Comparison of ENCODE assay signal across 22 mouse cellular contexts in genomic region chr15:32260942-32261341, GRCm38 (mm10). TPM values are rescaled to one million over a fixed set of nuclear protein-coding genes. Genes with fewer than 3 reads are reported as not detected.
DNase-seq lines count a peak whose midpoint lies in the region; ATAC-seq and TF ChIP-seq lines count a peak whose summit lies in the region.
"Had no signal": no experiment of that assay in that cellular context is flagged by ENCODE, and none has a peak within 500 bp of the region (broad histone marks: within the 10 kb centered on the region; RNA-seq: fewer than 3 reads in every experiment).

No protein-coding gene starts in this region.

- H3K9ac ChIP-seq in forebrain, embryonic 13.5 days, result no peak overlapping the region
- H3K9ac ChIP-seq in forebrain, postnatal 0 days, result no peak overlapping the region
- H3K9ac ChIP-seq in midbrain, embryonic 12.5 days (replicated peaks), result no peak overlapping the region
- H3K9ac ChIP-seq in midbrain, embryonic 14.5 days (replicated peaks; ENCODE audit: low read length), result no peak overlapping the region
- no peak overlapping the region for H3K9ac ChIP-seq in embryonic facial prominence, embryonic 11.5 days (replicated peaks; ENCODE audit: low read length)
- H3K9ac ChIP-seq: heart, embryonic 13.5 days; liver, postnatal 0 days had no signal

- ATAC-seq in forebrain, embryonic 13.5 days, result 0 out of 2 replicates have a peak, but pooled peaks have one; percentile 25
- no peak for ATAC-seq in forebrain, postnatal 0 days
- peak; percentile 35; the same call in 1 of the 2 replicates for ATAC-seq in midbrain, embryonic 12.5 days (ENCODE audit: low FRiP score, low read depth)
- no peak for ATAC-seq in midbrain, embryonic 14.5 days (ENCODE audit: low FRiP score, low TSS enrichment)
- peak; percentile 57; the same call in 1 of the 2 replicates for ATAC-seq in embryonic facial prominence, embryonic 11.5 days (replicated peaks; ENCODE audit: insufficient number of reproducible peaks, low FRiP score, low TSS enrichment, low read depth)
- ATAC-seq: forebrain, embryonic 14.5 days; inflammation-experienced regulatory T-cells, adult 6 months; liver, postnatal 0 days had no signal

- intact Hi-C loops in left cerebral cortex, postnatal 14 days (cut with DNase I), result no loop called here

- H3K27me3 ChIP-seq in forebrain, embryonic 13.5 days, result no peaks in the 10 kb centered on the region
- H3K27me3 ChIP-seq in forebrain, postnatal 0 days (ENCODE audit: insufficient read depth, low read length), result no peaks in the 10 kb centered on the region
- H3K27me3 ChIP-seq in midbrain, embryonic 12.5 days, result no peaks in the 10 kb centered on the region
- no peaks in the 10 kb centered on the region for H3K27me3 ChIP-seq in midbrain, embryonic 14.5 days (ENCODE audit: control insufficient read depth, insufficient read depth, low read length)
- no peaks in the 10 kb centered on the region for H3K27me3 ChIP-seq in embryonic facial prominence, embryonic 11.5 days (ENCODE audit: control insufficient read depth, insufficient read depth, low read length)
- H3K27me3 ChIP-seq: heart, embryonic 13.5 days had no signal

- no peak overlapping the region for H3K27ac ChIP-seq in forebrain, embryonic 13.5 days
- no peak overlapping the region for H3K27ac ChIP-seq in forebrain, postnatal 0 days (ENCODE audit: low read depth, low read length)
- H3K27ac ChIP-seq in midbrain, embryonic 12.5 days (replicated peaks), result no peak overlapping the region
- H3K27ac ChIP-seq in midbrain, embryonic 14.5 days (replicated peaks; ENCODE audit: low read depth, low read length), result no peak overlapping the region
- H3K27ac ChIP-seq in embryonic facial prominence, embryonic 11.5 days (replicated peaks; ENCODE audit: low read depth, low read length), result no peak overlapping the region
- H3K27ac ChIP-seq: heart, embryonic 13.5 days; macrophage had no signal

- peaks cover 44% of the 10 kb centered on the region for H3K4me1 ChIP-seq in forebrain, embryonic 13.5 days
- H3K4me1 ChIP-seq in forebrain, postnatal 0 days (ENCODE audit: insufficient read depth), result no peaks in the 10 kb centered on the region
- peaks cover 14% of the 10 kb centered on the region for H3K4me1 ChIP-seq in midbrain, embryonic 12.5 days
- H3K4me1 ChIP-seq in midbrain, embryonic 14.5 days (ENCODE audit: control insufficient read depth, insufficient read depth, low read length), result peaks cover 16% of the 10 kb centered on the region
- H3K4me1 ChIP-seq in embryonic facial prominence, embryonic 11.5 days (ENCODE audit: control insufficient read depth, insufficient read depth, low read length), result peaks cover 4% of the 10 kb centered on the region; the same call in 1 of the 2 replicates

- no peak overlapping the region for H3K4me2 ChIP-seq in forebrain, embryonic 13.5 days
- no peak overlapping the region for H3K4me2 ChIP-seq in forebrain, postnatal 0 days (ENCODE audit: low read depth)
- H3K4me2 ChIP-seq in midbrain, embryonic 12.5 days (replicated peaks), result no peak overlapping the region
- no peak overlapping the region for H3K4me2 ChIP-seq in midbrain, embryonic 14.5 days (ENCODE audit: low read length)
- H3K4me2 ChIP-seq in embryonic facial prominence, embryonic 11.5 days (ENCODE audit: low read depth, low read length), result no peak overlapping the region
- H3K4me2 ChIP-seq: heart, embryonic 13.5 days had no signal

- no peaks in the 10 kb centered on the region for H3K9me3 ChIP-seq in forebrain, embryonic 13.5 days (replicated peaks)
- no peaks in the 10 kb centered on the region for H3K9me3 ChIP-seq in forebrain, postnatal 0 days (ENCODE audit: low read length)
- no peaks in the 10 kb centered on the region for H3K9me3 ChIP-seq in midbrain, embryonic 12.5 days
- no peaks in the 10 kb centered on the region for H3K9me3 ChIP-seq in midbrain, embryonic 14.5 days (ENCODE audit: control insufficient read depth, low read length)
- H3K9me3 ChIP-seq in embryonic facial prominence, embryonic 11.5 days (replicated peaks; ENCODE audit: control insufficient read depth, low read length), result no peaks in the 10 kb centered on the region
- H3K9me3 ChIP-seq: heart, embryonic 13.5 days had no signal

- H3K36me3 ChIP-seq in forebrain, embryonic 13.5 days (ENCODE audit: poor library complexity, severe bottlenecking), result peaks cover 5% of the 10 kb centered on the region
- H3K36me3 ChIP-seq in forebrain, postnatal 0 days (ENCODE audit: insufficient read depth), result no peaks in the 10 kb centered on the region
- H3K36me3 ChIP-seq in midbrain, embryonic 12.5 days, result no peaks in the 10 kb centered on the region
- no peaks in the 10 kb centered on the region for H3K36me3 ChIP-seq in midbrain, embryonic 14.5 days (ENCODE audit: control insufficient read depth, insufficient read depth, low read length)
- no peaks in the 10 kb centered on the region for H3K36me3 ChIP-seq in embryonic facial prominence, embryonic 11.5 days (replicated peaks; ENCODE audit: control insufficient read depth, insufficient read depth, low read depth, low read length)
- H3K36me3 ChIP-seq: heart, embryonic 13.5 days had no signal

- no peak overlapping the region for H3K4me3 ChIP-seq in forebrain, embryonic 13.5 days
- H3K4me3 ChIP-seq in forebrain, postnatal 0 days (ENCODE audit: low read depth, low read length), result no peak overlapping the region
- no peak overlapping the region for H3K4me3 ChIP-seq in midbrain, embryonic 12.5 days
- H3K4me3 ChIP-seq in midbrain, embryonic 14.5 days (replicated peaks; ENCODE audit: low read depth, low read length), result no peak overlapping the region
- H3K4me3 ChIP-seq in embryonic facial prominence, embryonic 11.5 days (ENCODE audit: low read depth, low read length), result no peak overlapping the region
- H3K4me3 ChIP-seq: heart, embryonic 13.5 days had no signal

- WGBS in forebrain, embryonic 13.5 days, result 37% methylated on average over 5 of the region's 5 CpGs
- 47% methylated on average over 5 of the region's 5 CpGs for WGBS in forebrain, postnatal 0 days
- WGBS in midbrain, embryonic 12.5 days, result 47% methylated on average over 5 of the region's 5 CpGs
- 45% methylated on average over 5 of the region's 5 CpGs for WGBS in midbrain, embryonic 14.5 days
- 30% methylated on average over 5 of the region's 5 CpGs for WGBS in embryonic facial prominence, embryonic 11.5 days

- no peak for DNase-seq in forebrain, postnatal 0 days
- DNase-seq in midbrain, embryonic 14.5 days, result no peak
- DNase-seq in embryonic facial prominence, embryonic 11.5 days (ENCODE audit: low spot score), result peak; percentile 77
- peak; percentile 72 for DNase-seq in mesoderm, embryonic 11.5 days (ENCODE audit: low read depth, low spot score)
- DNase-seq in left cerebral cortex, postnatal 14 days (ENCODE audit: low spot score in 2 of 2), result no peak
- no peak for DNase-seq in cerebellum, adult 11-12 months
- DNase-seq: adrenal gland, adult 2 months; cerebellum, postnatal 14 days; heart, adult 11 months; heart, postnatal 36 days; kidney, postnatal 10 days; liver; liver, postnatal 0 days; right cerebral cortex, adult 18-20 months; thymus, adult 2 months had no signal

- TF ChIP-seq CTCF in forebrain, postnatal 0 days (IDR thresholded peaks at IDR 0.05; ENCODE audit: low read depth), result no peak

RNA-seq across cellular contexts. Expression of gene Sema5a, which starts 16.3 kb away (rescaled TPM):
- 15.4 and 19.6 TPM in 2 replicates for polyA plus RNA-seq in forebrain, embryonic 13.5 days (2015; fragmentation: Nextera tagmentation; extraction: Ambion mirVana)
- total RNA-seq in forebrain, postnatal 0 days (2014; rRNA removed), result 12.2 and 21.5 TPM in 2 replicates
- polyA plus RNA-seq in forebrain, postnatal 0 days (2015; fragmentation: Nextera tagmentation; extraction: Ambion mirVana), result 3.7 and 7.6 TPM in 2 replicates
- 6.8 and 7.0 TPM in 2 replicates for polyA plus RNA-seq in midbrain, embryonic 12.5 days (2016; fragmentation: Nextera tagmentation; extraction: Ambion mirVana)
- 4.8 and 6.1 TPM in 2 replicates for polyA plus RNA-seq in midbrain, embryonic 14.5 days (2014; fragmentation: Nextera tagmentation; extraction: Ambion mirVana)
- 19.3 and 20.2 TPM in 2 replicates for polyA plus RNA-seq in embryonic facial prominence, embryonic 11.5 days (2014; fragmentation: Nextera tagmentation; extraction: Ambion mirVana)
- 10 to 100 TPM; 28.4 to 38.2 TPM for total RNA-seq in left cerebral cortex, postnatal 14 days (2021)
- total RNA-seq: MEL had no signal
- polyA plus RNA-seq: inflammation-experienced regulatory T-cells, adult 6 months; macrophage had no signal

Comparison
In these comparisons a context has a peak if more than half of its experiments do, and no peak if none do; other contexts are left out.
1. ATAC-seq: peak in forebrain, embryonic 13.5 days (single experiment), midbrain, embryonic 12.5 days (single experiment) and embryonic facial prominence, embryonic 11.5 days (single experiment); none in forebrain, postnatal 0 days (single experiment) and midbrain, embryonic 14.5 days (single experiment).
2. DNase-seq: peak in embryonic facial prominence, embryonic 11.5 days (single experiment) and mesoderm, embryonic 11.5 days (single experiment); none in forebrain, postnatal 0 days (single experiment), midbrain, embryonic 14.5 days (single experiment), left cerebral cortex, postnatal 14 days (0 of 2) and cerebellum, adult 11-12 months (single experiment).